19 mouse cellular contexts compared by ENCODE assay signal in genomic region chr1:90247234-90247633, GRCm38 (mm10). TPM values are rescaled to one million over a fixed set of nuclear protein-coding genes. Genes with fewer than 3 reads are reported as not detected.
DNase-seq lines count a peak whose midpoint lies in the region; ATAC-seq and TF ChIP-seq lines count a peak whose summit lies in the region.
"Had no signal": no experiment of that assay in that cellular context is flagged by ENCODE, and none has a peak within 500 bp of the region (broad histone marks: within the 10 kb centered on the region; RNA-seq: fewer than 3 reads in every experiment).

No protein-coding gene starts in this region.

- no peaks in the 10 kb centered on the region for H3K27me3 ChIP-seq in heart, embryonic 11.5 days (ENCODE audit: control insufficient read depth, insufficient read depth, low read length)
- H3K27me3 ChIP-seq in stomach, postnatal 0 days (ENCODE audit: control insufficient read depth, insufficient read depth, low read length) = no peaks in the 10 kb centered on the region
- H3K27me3 ChIP-seq: embryonic facial prominence, embryonic 15.5 days; hindbrain, embryonic 12.5 days had no signal

- WGBS in heart, embryonic 11.5 days (ENCODE audit: insufficient replicate concordance) = 71% methylated on average over 4 of the region's 4 CpGs
- WGBS in stomach, postnatal 0 days = 55% methylated on average over 4 of the region's 4 CpGs

- no peaks in the 10 kb centered on the region for H3K9me3 ChIP-seq in heart, embryonic 11.5 days (replicated peaks; ENCODE audit: control insufficient read depth, low read length)
- no peaks in the 10 kb centered on the region for H3K9me3 ChIP-seq in stomach, postnatal 0 days (ENCODE audit: control insufficient read depth, low read length)
- H3K9me3 ChIP-seq: embryonic facial prominence, embryonic 15.5 days; heart, embryonic 15.5 days; hindbrain, embryonic 12.5 days; lung, embryonic 15.5 days had no signal

- intact Hi-C loops in left cerebral cortex, adult 2 months (cut with DNase I) = no loop called here

- no peak for TF ChIP-seq EP300 in stomach, postnatal 0 days (optimal IDR thresholded peaks at IDR 0.05)

- H3K4me1 ChIP-seq in heart, embryonic 11.5 days (ENCODE audit: control insufficient read depth, insufficient read depth, low read length) = peaks cover 31% of the 10 kb centered on the region
- no peaks in the 10 kb centered on the region for H3K4me1 ChIP-seq in stomach, postnatal 0 days (replicated peaks; ENCODE audit: control insufficient read depth, insufficient read depth)
- H3K4me1 ChIP-seq: heart, embryonic 15.5 days had no signal

- H3K9ac ChIP-seq in heart, embryonic 11.5 days (ENCODE audit: low read depth, low read length) = no peak overlapping the region; the same call in 1 of the 2 replicates
- no peak overlapping the region for H3K9ac ChIP-seq in stomach, postnatal 0 days (ENCODE audit: low read length)
- H3K9ac ChIP-seq: embryonic facial prominence, embryonic 15.5 days; heart, embryonic 15.5 days; hindbrain, embryonic 12.5 days; lung, embryonic 15.5 days had no signal

- no peaks in the 10 kb centered on the region for H3K36me3 ChIP-seq in heart, embryonic 11.5 days (ENCODE audit: control insufficient read depth, insufficient read depth, low read length)
- H3K36me3 ChIP-seq in stomach, postnatal 0 days (ENCODE audit: control insufficient read depth, insufficient read depth, low read length) = no peaks in the 10 kb centered on the region
- H3K36me3 ChIP-seq: embryonic facial prominence, embryonic 15.5 days; heart, embryonic 15.5 days; hindbrain, embryonic 12.5 days; lung, embryonic 15.5 days had no signal

- peak overlapping the region; percentile 65 for H3K27ac ChIP-seq in heart, embryonic 11.5 days (ENCODE audit: low read depth, low read length)
- H3K27ac ChIP-seq in stomach, postnatal 0 days (replicated peaks) = no peak overlapping the region
- no peak overlapping the region for H3K27ac ChIP-seq in left cerebral cortex, adult 2 months
- H3K27ac ChIP-seq: embryonic facial prominence, embryonic 15.5 days; heart, embryonic 15.5 days; hindbrain, embryonic 12.5 days; lung, embryonic 15.5 days had no signal

- no peak for ATAC-seq in heart, embryonic 11.5 days (replicated peaks; ENCODE audit: insufficient number of reproducible peaks, low FRiP score, low TSS enrichment)
- ATAC-seq in stomach, postnatal 0 days (ENCODE audit: low FRiP score, low TSS enrichment) = no peak

- no peak overlapping the region for H3K4me2 ChIP-seq in heart, embryonic 11.5 days
- no peak overlapping the region for H3K4me2 ChIP-seq in stomach, postnatal 0 days (replicated peaks; ENCODE audit: low read depth)
- H3K4me2 ChIP-seq: embryonic facial prominence, embryonic 15.5 days; heart, embryonic 15.5 days; hindbrain, embryonic 12.5 days; lung, embryonic 15.5 days had no signal

- H3K4me3 ChIP-seq in heart, embryonic 11.5 days (ENCODE audit: low read depth, low read length) = no peak overlapping the region
- no peak overlapping the region for H3K4me3 ChIP-seq in stomach, postnatal 0 days (ENCODE audit: low read depth, low read length)
- H3K4me3 ChIP-seq in left cerebral cortex, adult 2 months = no peak overlapping the region
- H3K4me3 ChIP-seq: embryonic facial prominence, embryonic 15.5 days; heart, embryonic 15.5 days; hindbrain, embryonic 12.5 days; lung, embryonic 15.5 days had no signal

- peak; percentile 10; the same call in 1 of the 2 replicates for TF ChIP-seq CTCF in stomach, postnatal 0 days (IDR thresholded peaks at IDR 0.05; ENCODE audit: low read depth)
- TF ChIP-seq CTCF in left cerebral cortex, adult 2 months (IDR thresholded peaks at IDR 0.05) = no peak

- no peak for DNase-seq in heart, postnatal 4 days
- peak; percentile 31 to 53 for DNase-seq in spleen, postnatal 10 days (ENCODE audit: low spot score in 2 of 2)
- no peak for DNase-seq in spleen, adult 18-20 months
- DNase-seq in liver = peak; percentile 50
- DNase-seq in stomach, postnatal 0 days (ENCODE audit: low spot score) = no peak
- no peak for DNase-seq in frontal cortex, postnatal 10 days (ENCODE audit: low spot score in 2 of 2)
- DNase-seq in left cerebral cortex, adult 2 months (ENCODE audit: extremely low spot score in 1 of 2, low spot score in 2 of 2) = no peak
- DNase-seq: cerebellum, adult 11 months; cerebellum, postnatal 25 days; gastrocnemius, postnatal 10 days; kidney, postnatal 4 days; layer of hippocampus, postnatal 36 days; left cerebral cortex, postnatal 4 days had no signal

RNA-seq across cellular contexts. Expression of gene Ackr3, which starts 43.5 kb away (rescaled TPM):
- 45.3 and 50.2 TPM in 2 replicates for polyA plus RNA-seq in heart, embryonic 11.5 days (2014; fragmentation: Nextera tagmentation; extraction: Ambion mirVana)
- total RNA-seq in heart, postnatal 4 days (2021) = 10 to 100 TPM; 28.3 to 29.5 TPM
- 14.6 and 15.6 TPM in 2 replicates for polyA plus RNA-seq in stomach, postnatal 0 days (2015; fragmentation: Nextera tagmentation; extraction: Ambion mirVana)
- 1 to 10 TPM; 7.4 to 9.9 TPM for total RNA-seq in left cerebral cortex, adult 2 months (2021)
- total RNA-seq: neutrophil, adult 5-6 weeks had no signal

Comparison
In these comparisons a context has a peak if more than half of its experiments do, and no peak if none do; other contexts are left out.
1. DNase-seq: peak in spleen, postnatal 10 days (2 of 2) and liver (single experiment); none in heart, postnatal 4 days (single experiment), spleen, adult 18-20 months (0 of 2), stomach, postnatal 0 days (single experiment), frontal cortex, postnatal 10 days (0 of 2) and left cerebral cortex, adult 2 months (0 of 2).